Mouse (Mus musculus) heart, postnatal 10 days (tissue): ENCODE measurements around the gene Hsbp1. TPM values are rescaled to one million over a fixed set of nuclear protein-coding genes. Genes with fewer than 3 reads are reported as not detected.

Experiments
- DNase-seq, 2 experiments: peaks; one replicate each; pipeline ENCODE4 v3.0.0; 2021
- intact Hi-C: fragments of 180-260 bp; cut with DNase I; formaldehyde crosslinking; loops from one replicate; pipeline ENCODE4 v1.15.1; 2025
- total RNA-seq, 2 experiments: library from RNA; stranded (reverse); gene quantifications; 2 replicates each; pipeline ENCODE4 v1.2.3; 2021

Gene Hsbp1
- total RNA-seq, 2 experiments from 2014 or later = 195 to 207 TPM

- intact Hi-C loops = loop anchor here (2.0 kb wide), 2 partner anchors 74 to 160 kb away; no protein-coding TSS in a partner anchor
- peak; percentile 73 to 87 for DNase-seq
Observed at GRCm38 (mm10) chr8:119384478-119384877, 40.2 kb downstream of the Hsbp1 start.

GRCm38 (mm10) chr8:119385854-119386253 lies 41.6 kb downstream of the Hsbp1 start:
- DNase-seq = no peak
- intact Hi-C loops = loop anchor here (2.0 kb wide), 2 partner anchors 75 to 161 kb away; no protein-coding TSS in a partner anchor

- intact Hi-C loops = no loop called here
- DNase-seq = no peak
Observed at GRCm38 (mm10) chr8:119386988-119387387, 42.7 kb downstream of the Hsbp1 start.

GRCm38 (mm10) chr8:119394097-119394496 lies 49.8 kb downstream of the Hsbp1 start:
- intact Hi-C loops = no loop called here

GRCm38 (mm10) chr8:119394524-119395026 lies 50.3 kb downstream of the Hsbp1 start, which contains the start of gene Mlycd:
Gene Mlycd (plus strand): TSS chr8:119394878.
- intact Hi-C loops = no loop called here
- DNase-seq = peak; percentile 96

More at GRCm38 (mm10) chr8:119394097-119394496, 49.8 kb downstream of the Hsbp1 start:
- no peak for DNase-seq

- intact Hi-C loops = no loop called here
- peak; percentile 28 to 41 for DNase-seq
Observed at GRCm38 (mm10) chr8:119395072-119395950, 51.0 kb downstream of the Hsbp1 start.

Other genes with a start within 250 kb of the Hsbp1 start
- 100 to 1,000 TPM in 1 of 2 experiments, 10 to 100 TPM in 1; 98.4 to 115 TPM for gene Mlycd, start 50.4 kb downstream of the Hsbp1 start, total RNA-seq
- 1 to 10 TPM in 1 of 2 experiments, under 1 TPM in 1; 0.98 to 2.0 TPM for gene Osgin1, start 89.6 kb downstream of the Hsbp1 start, total RNA-seq
- gene Necab2, start 102.2 kb downstream of the Hsbp1 start, total RNA-seq = not detected
- gene Slc38a8, start 157.2 kb downstream of the Hsbp1 start, total RNA-seq = not detected
- gene Mbtps1, start 214.2 kb downstream of the Hsbp1 start, total RNA-seq = 10 to 100 TPM; 66.8 to 67.7 TPM
- gene Hsdl1, start 230.7 kb downstream of the Hsbp1 start, total RNA-seq = 10 to 100 TPM; 17.6 to 18.2 TPM
- gene Dnaaf1, start 230.7 kb downstream of the Hsbp1 start, total RNA-seq = not detected